11 mouse cellular contexts compared by ENCODE assay signal in the genomic region with DNA sequence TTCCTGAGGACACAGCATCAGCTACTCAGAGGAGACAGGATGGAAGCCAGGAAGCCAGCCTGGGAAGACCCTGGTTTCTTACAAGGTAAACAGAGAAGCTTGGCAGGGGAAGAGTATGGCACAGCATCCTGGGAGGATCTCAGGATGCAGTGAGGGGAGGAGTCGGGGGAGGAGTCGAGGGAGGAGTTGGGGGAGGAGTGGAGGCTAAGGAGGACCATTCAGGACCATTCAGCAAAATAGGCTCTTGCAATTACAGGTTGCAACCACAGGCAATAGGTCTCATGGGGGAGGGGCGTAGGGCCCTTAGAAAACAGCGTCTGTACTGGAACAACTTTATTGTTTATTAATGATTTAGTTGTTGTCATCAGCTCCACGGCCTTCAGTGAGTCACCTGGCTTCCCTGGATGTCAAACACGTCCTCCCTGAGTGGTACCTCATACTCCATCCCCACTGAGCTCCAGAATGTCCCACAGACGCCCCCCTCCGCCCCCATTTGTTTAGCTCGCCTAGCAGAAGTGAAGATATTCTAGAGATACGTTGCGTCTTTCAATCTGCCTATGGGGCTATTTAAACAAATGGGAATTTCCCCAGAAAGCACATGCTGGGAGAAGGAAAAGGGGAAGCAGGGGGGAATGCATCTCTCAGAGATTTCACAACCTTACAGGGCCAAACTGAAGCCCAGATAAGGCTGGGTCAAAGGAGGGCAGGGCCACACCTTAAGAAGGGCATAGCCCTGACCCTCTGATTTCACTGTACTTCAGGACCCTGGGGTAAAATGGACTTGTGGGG. TPM values are rescaled to one million over a fixed set of nuclear protein-coding genes. Genes with fewer than 3 reads are reported as not detected.
DNase-seq lines count a peak whose midpoint lies in the region; ATAC-seq lines count a peak whose summit lies in the region.
"Had no signal": no experiment of that assay in that cellular context is flagged by ENCODE, and none has a peak within 500 bp of the region (broad histone marks: within the 10 kb centered on the region; RNA-seq: fewer than 3 reads in every experiment).

No protein-coding gene starts in this region.

- no peak for ATAC-seq in midbrain, embryonic 15.5 days (replicated peaks)
- no peak for ATAC-seq in forebrain, embryonic 13.5 days

- H3K4me3 ChIP-seq in midbrain, embryonic 10.5 days, result no peak overlapping the region
- no peak overlapping the region for H3K4me3 ChIP-seq in midbrain, embryonic 15.5 days
- no peak overlapping the region for H3K4me3 ChIP-seq in forebrain, embryonic 13.5 days
- H3K4me3 ChIP-seq: hindbrain, embryonic 15.5 days had no signal

- 48% methylated on average over 11 of the region's 11 CpGs for WGBS in midbrain, embryonic 10.5 days
- WGBS in midbrain, embryonic 15.5 days, result 50% methylated on average over 11 of the region's 11 CpGs
- WGBS in forebrain, embryonic 13.5 days, result 47% methylated on average over 11 of the region's 11 CpGs

- intact Hi-C loops in heart, postnatal 25 days (cut with DNase I), result no loop called here

- peak; percentile 28 to 42 for DNase-seq in cerebellum, postnatal 14 days
- no peak for DNase-seq in cerebellum, adult 11-12 months
- DNase-seq in midbrain, embryonic 10.5 days (ENCODE audit: low spot score), result no peak
- peak; percentile 55 for DNase-seq in retina, postnatal 1 day
- no peak for DNase-seq in gastrocnemius, postnatal 10 days
- no peak for DNase-seq in heart, postnatal 25 days (ENCODE audit: low spot score)
- DNase-seq: layer of hippocampus, postnatal 36 days; thymus, adult 2 months had no signal

- no peaks in the 10 kb centered on the region for H3K9me3 ChIP-seq in midbrain, embryonic 10.5 days (replicated peaks)
- no peaks in the 10 kb centered on the region for H3K9me3 ChIP-seq in midbrain, embryonic 15.5 days
- no peaks in the 10 kb centered on the region for H3K9me3 ChIP-seq in forebrain, embryonic 13.5 days (replicated peaks)
- H3K9me3 ChIP-seq: hindbrain, embryonic 15.5 days had no signal

- H3K36me3 ChIP-seq in midbrain, embryonic 10.5 days, result no peaks in the 10 kb centered on the region
- no peaks in the 10 kb centered on the region for H3K36me3 ChIP-seq in midbrain, embryonic 15.5 days (replicated peaks)
- H3K36me3 ChIP-seq in forebrain, embryonic 13.5 days (ENCODE audit: poor library complexity, severe bottlenecking), result no peaks in the 10 kb centered on the region
- H3K36me3 ChIP-seq: hindbrain, embryonic 15.5 days had no signal

- peak overlapping the region; percentile 87 for H3K27ac ChIP-seq in midbrain, embryonic 10.5 days (replicated peaks)
- H3K27ac ChIP-seq in midbrain, embryonic 15.5 days, result no peak overlapping the region
- peak overlapping the region; percentile 82; the same call in 1 of the 2 replicates for H3K27ac ChIP-seq in forebrain, embryonic 13.5 days

- H3K4me1 ChIP-seq in midbrain, embryonic 10.5 days, result peaks cover 96% of the 10 kb centered on the region
- H3K4me1 ChIP-seq in midbrain, embryonic 15.5 days, result peaks cover 35% of the 10 kb centered on the region
- H3K4me1 ChIP-seq in forebrain, embryonic 13.5 days, result peaks cover 62% of the 10 kb centered on the region

- H3K27me3 ChIP-seq in midbrain, embryonic 10.5 days (ENCODE audit: low read depth, poor library complexity, severe bottlenecking), result peaks cover 31% of the 10 kb centered on the region
- H3K27me3 ChIP-seq in midbrain, embryonic 15.5 days (replicated peaks), result no peaks in the 10 kb centered on the region
- H3K27me3 ChIP-seq in forebrain, embryonic 13.5 days, result peaks cover 3% of the 10 kb centered on the region; the same call in 1 of the 2 replicates
- H3K27me3 ChIP-seq: hindbrain, embryonic 15.5 days had no signal

- H3K4me2 ChIP-seq in midbrain, embryonic 15.5 days, result no peak overlapping the region
- no peak overlapping the region for H3K4me2 ChIP-seq in forebrain, embryonic 13.5 days

- H3K9ac ChIP-seq in midbrain, embryonic 15.5 days, result no peak overlapping the region
- H3K9ac ChIP-seq in forebrain, embryonic 13.5 days, result no peak overlapping the region
- H3K9ac ChIP-seq: hindbrain, embryonic 15.5 days had no signal

RNA-seq across cellular contexts. Expression of a gene that starts 4.9 kb away (rescaled TPM):
- 35.0 and 35.7 TPM in 2 replicates for polyA plus RNA-seq in midbrain, embryonic 10.5 days (2016; fragmentation: Nextera tagmentation; extraction: Ambion mirVana)
- 10.4 and 10.6 TPM in 2 replicates for polyA plus RNA-seq in midbrain, embryonic 15.5 days (2015; fragmentation: Nextera tagmentation; extraction: Ambion mirVana)
- polyA plus RNA-seq in forebrain, embryonic 13.5 days (2015; fragmentation: Nextera tagmentation; extraction: Ambion mirVana), result 12.8 and 17.4 TPM in 2 replicates
- total RNA-seq in gastrocnemius, postnatal 10 days (2021), result 10 to 100 TPM in 1 of 2 experiments, 1 to 10 TPM in 1; 8.0 to 10.5 TPM
- total RNA-seq in heart, postnatal 25 days (2021), result 1 to 10 TPM; 5.8 to 8.2 TPM

RNA-seq across cellular contexts. Expression of a gene that starts 18.5 kb away (rescaled TPM):
- 8.6 and 9.2 TPM in 2 replicates for polyA plus RNA-seq in midbrain, embryonic 10.5 days (2016; fragmentation: Nextera tagmentation; extraction: Ambion mirVana)
- polyA plus RNA-seq in midbrain, embryonic 15.5 days (2015; fragmentation: Nextera tagmentation; extraction: Ambion mirVana), result 8.7 and 10.0 TPM in 2 replicates
- polyA plus RNA-seq in forebrain, embryonic 13.5 days (2015; fragmentation: Nextera tagmentation; extraction: Ambion mirVana), result 3.9 and 4.1 TPM in 2 replicates
- total RNA-seq in gastrocnemius, postnatal 10 days (2021), result 10 to 100 TPM in 1 of 2 experiments, 1 to 10 TPM in 1; 6.2 to 28.1 TPM
- 10 to 100 TPM; 45.7 to 58.1 TPM for total RNA-seq in heart, postnatal 25 days (2021)

RNA-seq across cellular contexts. Expression of a gene that starts 40.1 kb away (rescaled TPM):
- 308 and 322 TPM in 2 replicates for polyA plus RNA-seq in midbrain, embryonic 10.5 days (2016; fragmentation: Nextera tagmentation; extraction: Ambion mirVana)
- 148 and 151 TPM in 2 replicates for polyA plus RNA-seq in midbrain, embryonic 15.5 days (2015; fragmentation: Nextera tagmentation; extraction: Ambion mirVana)
- polyA plus RNA-seq in forebrain, embryonic 13.5 days (2015; fragmentation: Nextera tagmentation; extraction: Ambion mirVana), result 287 and 299 TPM in 2 replicates
- 10 to 100 TPM; 19.5 to 19.8 TPM for total RNA-seq in gastrocnemius, postnatal 10 days (2021)
- total RNA-seq in heart, postnatal 25 days (2021), result 10 to 100 TPM; 19.0 to 20.8 TPM

RNA-seq across cellular contexts. Expression of a gene that starts 47.8 kb away (rescaled TPM):
- 0.02 and 0.06 TPM in 2 replicates for polyA plus RNA-seq in midbrain, embryonic 10.5 days (2016; fragmentation: Nextera tagmentation; extraction: Ambion mirVana)
- polyA plus RNA-seq in midbrain, embryonic 15.5 days (2015; fragmentation: Nextera tagmentation; extraction: Ambion mirVana), result 0.47 and 0.70 TPM in 2 replicates
- polyA plus RNA-seq in forebrain, embryonic 13.5 days (2015; fragmentation: Nextera tagmentation; extraction: Ambion mirVana), result 0.06 and 0.64 TPM in 2 replicates
- total RNA-seq in gastrocnemius, postnatal 10 days (2021), result under 1 TPM; 0.16 to 0.23 TPM
- total RNA-seq in heart, postnatal 25 days (2021), result under 1 TPM in 1 of 2 experiments, not detected in 1; 0.03 TPM

Comparison
In these comparisons a context has a peak if more than half of its experiments do, and no peak if none do; other contexts are left out.
1. DNase-seq: peak in cerebellum, postnatal 14 days (2 of 2) and retina, postnatal 1 day (single experiment); none in cerebellum, adult 11-12 months (single experiment), midbrain, embryonic 10.5 days (single experiment), gastrocnemius, postnatal 10 days (single experiment) and heart, postnatal 25 days (single experiment).